Mouse (Mus musculus) hindbrain, embryonic 14.5 days (tissue): Measurements from ENCODE around the gene Tmem121. TPM values are rescaled to one million over a fixed set of nuclear protein-coding genes. Genes with fewer than 3 reads are reported as not detected.

Experiments
- polyA plus RNA-seq: library from polyadenylated mRNA; unstranded; fragments of >200 nt; fragmentation: Nextera tagmentation; extraction: Ambion mirVana; gene quantifications from 2 replicates; pipeline ENCODE4 v1.2.1, GENCODE M21; 2014

Gene Tmem121
- polyA plus RNA-seq, 1 experiment from 2014 or later, result 28.0 TPM

Other genes with a start within 250 kb of the Tmem121 start
- 60.9 and 70.1 TPM in 2 replicates for gene Nudt14, start 243.8 kb upstream of the Tmem121 start, polyA plus RNA-seq
- gene Btbd6, start 209.4 kb upstream of the Tmem121 start, polyA plus RNA-seq, result 52.2 and 52.8 TPM in 2 replicates
- 41.4 and 46.3 TPM in 2 replicates for gene Brf1, start 185.2 kb upstream of the Tmem121 start, polyA plus RNA-seq
- 26.8 and 27.9 TPM in 2 replicates for gene Pacs2, start 171.4 kb upstream of the Tmem121 start, polyA plus RNA-seq
- 0.40 TPM in 1 of 2 replicates, not detected in the other for gene Tex22, start 111.4 kb upstream of the Tmem121 start, polyA plus RNA-seq
- gene Mta1, start 87.7 kb upstream of the Tmem121 start, polyA plus RNA-seq, result 17.8 and 19.3 TPM in 2 replicates
- 280 and 288 TPM in 2 replicates for gene Crip2, start 45.7 kb upstream of the Tmem121 start, polyA plus RNA-seq
- 30.5 and 34.4 TPM in 2 replicates for gene Crip1, start 39.6 kb upstream of the Tmem121 start, polyA plus RNA-seq
- gene Tedc1, start 29.5 kb upstream of the Tmem121 start, polyA plus RNA-seq, result 10.2 and 14.4 TPM in 2 replicates